8 mouse cellular contexts compared by ENCODE assay signal in genomic region chr3:96284457-96284856, GRCm38 (mm10). TPM values are rescaled to one million over a fixed set of nuclear protein-coding genes. Genes with fewer than 3 reads are reported as not detected.
DNase-seq lines count a peak whose midpoint lies in the region; ATAC-seq and TF ChIP-seq lines count a peak whose summit lies in the region.
"Had no signal": no experiment of that assay in that cellular context is flagged by ENCODE, and none has a peak within 500 bp of the region (broad histone marks: within the 10 kb centered on the region; RNA-seq: fewer than 3 reads in every experiment).

No protein-coding gene starts in this region.

- no peak for TF ChIP-seq EP300 in liver, embryonic 14.5 days (IDR thresholded peaks at IDR 0.05; ENCODE audit: low read depth)

- intact Hi-C loops in left cerebral cortex, postnatal 14 days (cut with DNase I), result loop anchor here (5.0 kb wide), 1 partner anchor 43 kb away; no protein-coding TSS in a partner anchor

- H3K36me3 ChIP-seq in liver, embryonic 14.5 days (replicated peaks; ENCODE audit: control insufficient read depth, insufficient read depth, low read depth), result no peaks in the 10 kb centered on the region

- peak; percentile 72 for ATAC-seq in granulocyte monocyte progenitor cell, adult 5-6 weeks (replicated peaks; ENCODE audit: poor library complexity, severe bottlenecking)
- no peak for ATAC-seq in liver, embryonic 14.5 days (ENCODE audit: insufficient read depth)

- no peak overlapping the region for H3K9ac ChIP-seq in liver, embryonic 14.5 days (replicated peaks)

- no peak overlapping the region for H3K27ac ChIP-seq in liver, embryonic 14.5 days

- H3K27me3 ChIP-seq in liver, embryonic 14.5 days (ENCODE audit: control insufficient read depth, insufficient read depth, low read length), result no peaks in the 10 kb centered on the region; the same call in 1 of the 2 replicates

- H3K4me1 ChIP-seq in liver, embryonic 14.5 days (replicated peaks; ENCODE audit: control insufficient read depth in 2 of 2, insufficient read depth in 2 of 2, low read length in 1 of 2), result no peaks in the 10 kb centered on the region

- peak; percentile 65 to 70 for DNase-seq in left cerebral cortex, postnatal 14 days (ENCODE audit: low spot score in 2 of 2)
- no peak for DNase-seq in left cerebral cortex, adult 8-10 months (ENCODE audit: low spot score in 2 of 2)
- DNase-seq in ZHBTc4 (ENCODE audit: low read depth, low spot score), result peak; percentile 62
- DNase-seq in liver, embryonic 14.5 days (ENCODE audit: low read depth in 3 of 3, low spot score in 3 of 3), result no peak
- no peak for DNase-seq in spleen, postnatal 10 days (ENCODE audit: low spot score in 2 of 2)
- DNase-seq in c-Kit-positive CD71-positive TER-119-positive erythroid progenitor cells, embryonic 14.5 days (ENCODE audit: low spot score), result no peak

- H3K4me3 ChIP-seq in liver, embryonic 14.5 days (ENCODE audit: insufficient read depth in 1 of 2, low read depth in 2 of 2, low read length in 2 of 2), result no peak overlapping the region
- H3K4me3 ChIP-seq: megakaryocyte, embryonic 14.5 days had no signal

- TF ChIP-seq CTCF in liver, embryonic 14.5 days (IDR thresholded peaks at IDR 0.05; ENCODE audit: low read depth), result peak; percentile 34

- 16% methylated on average over 4 of the region's 4 CpGs for WGBS in liver, embryonic 14.5 days (ENCODE audit: insufficient replicate concordance)

- no peak overlapping the region for H3K4me2 ChIP-seq in liver, embryonic 14.5 days (ENCODE audit: low read depth)

- no peaks in the 10 kb centered on the region for H3K9me3 ChIP-seq in liver, embryonic 14.5 days (ENCODE audit: control insufficient read depth, low read length)

RNA-seq across cellular contexts. Expression of gene Fcgr1, which starts 9.3 kb away (rescaled TPM):
- total RNA-seq in left cerebral cortex, postnatal 14 days (2021), result 1 to 10 TPM; 2.1 to 2.7 TPM
- 1 to 10 TPM; 1.7 to 6.5 (median 3.5) TPM for total RNA-seq in left cerebral cortex, adult 8-10 months (2022)
- not detected in 2 replicates for total RNA-seq in granulocyte monocyte progenitor cell, adult 5-6 weeks (2014; fragmentation: Nextera tagmentation)
- 0.04 and 4.6 TPM in 2 replicates for total RNA-seq in granulocyte monocyte progenitor cell, adult 5-6 weeks (2017)
- polyA plus RNA-seq in liver, embryonic 14.5 days (2012; rRNA removed), result 2.8 and 3.3 TPM in 2 replicates
- 4.8 and 5.6 TPM in 2 replicates for polyA plus RNA-seq in liver, embryonic 14.5 days (2014; fragmentation: Nextera tagmentation; extraction: Ambion mirVana)

RNA-seq across cellular contexts. Expression of gene Hist2h2bb, which starts 14.9 kb away (rescaled TPM):
- total RNA-seq in left cerebral cortex, postnatal 14 days (2021), result 100 to 1,000 TPM; 127 to 148 TPM
- 100 to 1,000 TPM; 160 to 229 (median 192) TPM for total RNA-seq in left cerebral cortex, adult 8-10 months (2022)
- total RNA-seq in granulocyte monocyte progenitor cell, adult 5-6 weeks (2014; fragmentation: Nextera tagmentation), result 530 and 902 TPM in 2 replicates
- 6,305 and 6,740 TPM in 2 replicates for total RNA-seq in granulocyte monocyte progenitor cell, adult 5-6 weeks (2017)
- 9.5 and 16.9 TPM in 2 replicates for polyA plus RNA-seq in liver, embryonic 14.5 days (2012; rRNA removed)
- 23.3 and 24.5 TPM in 2 replicates for polyA plus RNA-seq in liver, embryonic 14.5 days (2014; fragmentation: Nextera tagmentation; extraction: Ambion mirVana)

RNA-seq across cellular contexts. Expression of gene Hist2h3b, which starts 16.0 kb away (rescaled TPM):
- total RNA-seq in left cerebral cortex, postnatal 14 days (2021), result 10 to 100 TPM; 56.6 to 91.2 TPM
- total RNA-seq in left cerebral cortex, adult 8-10 months (2022), result 10 to 100 TPM; 45.5 to 68.8 (median 61.8) TPM
- 61.4 and 193 TPM in 2 replicates for total RNA-seq in granulocyte monocyte progenitor cell, adult 5-6 weeks (2014; fragmentation: Nextera tagmentation)
- total RNA-seq in granulocyte monocyte progenitor cell, adult 5-6 weeks (2017), result 408 and 566 TPM in 2 replicates
- polyA plus RNA-seq in liver, embryonic 14.5 days (2012; rRNA removed), result 68.0 and 127 TPM in 2 replicates
- 91.2 and 100 TPM in 2 replicates for polyA plus RNA-seq in liver, embryonic 14.5 days (2014; fragmentation: Nextera tagmentation; extraction: Ambion mirVana)

RNA-seq across cellular contexts. Expression of gene Hist2h4, which starts 21.3 kb away (rescaled TPM):
- 10 to 100 TPM; 26.2 to 28.6 TPM for total RNA-seq in left cerebral cortex, postnatal 14 days (2021)
- total RNA-seq in left cerebral cortex, adult 8-10 months (2022), result 10 to 100 TPM; 27.2 to 32.5 (median 29.5) TPM
- total RNA-seq in granulocyte monocyte progenitor cell, adult 5-6 weeks (2014; fragmentation: Nextera tagmentation), result 26.9 and 57.4 TPM in 2 replicates
- 89.6 and 103 TPM in 2 replicates for total RNA-seq in granulocyte monocyte progenitor cell, adult 5-6 weeks (2017)
- polyA plus RNA-seq in liver, embryonic 14.5 days (2012; rRNA removed), result 12.2 and 16.3 TPM in 2 replicates
- polyA plus RNA-seq in liver, embryonic 14.5 days (2014; fragmentation: Nextera tagmentation; extraction: Ambion mirVana), result 15.1 TPM in 2 replicates

RNA-seq across cellular contexts. Expression of gene Hist2h3c1, which starts 38.0 kb away (rescaled TPM):
- total RNA-seq in left cerebral cortex, postnatal 14 days (2021), result not detected
- total RNA-seq in left cerebral cortex, adult 8-10 months (2022), result not detected
- total RNA-seq in granulocyte monocyte progenitor cell, adult 5-6 weeks (2014; fragmentation: Nextera tagmentation), result 2.6 TPM in 1 of 2 replicates, not detected in the other
- total RNA-seq in granulocyte monocyte progenitor cell, adult 5-6 weeks (2017), result 3.9 TPM in 1 of 2 replicates, not detected in the other
- polyA plus RNA-seq in liver, embryonic 14.5 days (2012; rRNA removed), result 2.4 and 3.6 TPM in 2 replicates
- 2.6 and 5.7 TPM in 2 replicates for polyA plus RNA-seq in liver, embryonic 14.5 days (2014; fragmentation: Nextera tagmentation; extraction: Ambion mirVana)

Comparison
In these comparisons a context has a peak if more than half of its experiments do, and no peak if none do; other contexts are left out.
1. DNase-seq: peak in left cerebral cortex, postnatal 14 days (2 of 2) and ZHBTc4 (single experiment); none in left cerebral cortex, adult 8-10 months (0 of 2), liver, embryonic 14.5 days (0 of 3), spleen, postnatal 10 days (0 of 2) and c-Kit-positive CD71-positive TER-119-positive erythroid progenitor cells, embryonic 14.5 days (single experiment).